Mouse (Mus musculus) kidney, postnatal 14 days (tissue): ENCODE results near the gene Sesn3.
"Not testable (repeated sequence)": the region's sequence is repeated elsewhere in the genome, so short reads cannot be mapped to it uniquely, and the experiment has no call there.

ENCODE experiments used
- DNase-seq: peaks from one replicate; pipeline ENCODE4 v3.0.0; 2022; ENCODE audit warnings: mixed read lengths

Sesn3 gene

GRCm38 (mm10) chr9:14274986-14275720 lies at the start of gene Sesn3:
Sesn3 (plus strand) TSS chr9:14275067.
- DNase-seq = peak; percentile 81

DNA sequence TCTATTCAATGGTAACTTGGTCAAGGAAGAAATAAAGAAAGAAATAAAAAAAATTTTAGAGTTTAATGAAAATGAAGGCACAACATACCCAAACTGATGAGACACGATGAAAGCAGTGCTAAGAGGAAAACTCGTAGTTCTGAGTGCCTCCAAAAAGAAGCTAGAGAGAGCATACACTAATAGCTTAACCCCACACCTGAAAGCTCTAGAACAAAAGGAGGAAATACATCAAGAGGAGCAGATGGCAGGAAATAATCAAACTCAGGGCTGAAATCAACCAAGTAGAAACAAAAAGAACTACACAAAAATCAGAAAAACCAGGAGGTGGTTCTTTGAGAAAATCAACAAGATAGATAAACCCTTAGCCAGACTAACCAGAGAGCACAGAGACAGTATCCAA lies 47.8 kb upstream of the Sesn3 start:
- DNase-seq = not testable (repeated sequence)

GRCm38 (mm10) chr9:14233702-14234373 lies 41.0 kb upstream of the Sesn3 start:
- DNase-seq = peak; percentile 60

GRCm38 (mm10) chr9:14235286-14235685 lies 39.6 kb upstream of the Sesn3 start:
- DNase-seq = no peak

GRCm38 (mm10) chr9:14241003-14241402 lies 33.9 kb upstream of the Sesn3 start:
- not testable (repeated sequence) for DNase-seq

DNA sequence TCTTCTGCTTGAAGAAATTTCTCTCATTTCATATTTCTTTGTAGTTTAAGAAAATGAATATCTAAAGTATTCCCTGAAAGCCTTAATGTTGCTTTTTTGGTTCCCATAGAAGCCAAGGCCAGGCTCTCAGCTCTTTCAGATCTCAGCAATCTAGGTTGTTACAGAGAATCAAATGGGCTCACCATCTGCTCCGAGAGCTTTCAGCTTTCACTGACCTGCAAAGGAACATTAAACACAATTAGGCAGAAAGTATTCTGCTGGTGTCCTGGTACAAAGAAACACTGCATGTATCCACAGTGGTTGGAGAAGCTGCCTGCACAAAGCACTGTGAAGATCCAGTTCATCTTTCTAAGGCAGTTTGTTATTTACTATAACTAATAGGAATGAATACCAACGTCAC lies 32.6 kb upstream of the Sesn3 start:
- no peak for DNase-seq

DNA sequence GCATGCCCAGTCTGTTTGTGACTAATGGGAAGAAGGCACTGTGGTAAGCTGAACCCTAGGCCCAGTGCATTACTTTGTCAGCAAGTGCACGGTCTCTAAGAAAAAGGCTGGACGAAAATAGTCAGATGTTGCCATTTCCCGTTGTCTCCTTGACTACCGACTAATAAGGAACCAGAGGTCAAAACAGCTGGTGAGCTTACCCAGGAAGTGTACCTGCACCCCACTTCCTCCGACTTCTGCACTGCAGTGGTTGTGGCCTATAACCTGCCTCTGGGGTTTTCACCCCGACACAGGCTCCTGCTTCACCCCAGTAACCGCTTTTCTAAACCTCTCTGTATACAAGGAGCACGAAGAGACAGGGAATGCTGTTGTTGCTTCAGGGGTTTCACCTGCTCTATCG lies 30.3 kb upstream of the Sesn3 start:
- no peak for DNase-seq

DNA sequence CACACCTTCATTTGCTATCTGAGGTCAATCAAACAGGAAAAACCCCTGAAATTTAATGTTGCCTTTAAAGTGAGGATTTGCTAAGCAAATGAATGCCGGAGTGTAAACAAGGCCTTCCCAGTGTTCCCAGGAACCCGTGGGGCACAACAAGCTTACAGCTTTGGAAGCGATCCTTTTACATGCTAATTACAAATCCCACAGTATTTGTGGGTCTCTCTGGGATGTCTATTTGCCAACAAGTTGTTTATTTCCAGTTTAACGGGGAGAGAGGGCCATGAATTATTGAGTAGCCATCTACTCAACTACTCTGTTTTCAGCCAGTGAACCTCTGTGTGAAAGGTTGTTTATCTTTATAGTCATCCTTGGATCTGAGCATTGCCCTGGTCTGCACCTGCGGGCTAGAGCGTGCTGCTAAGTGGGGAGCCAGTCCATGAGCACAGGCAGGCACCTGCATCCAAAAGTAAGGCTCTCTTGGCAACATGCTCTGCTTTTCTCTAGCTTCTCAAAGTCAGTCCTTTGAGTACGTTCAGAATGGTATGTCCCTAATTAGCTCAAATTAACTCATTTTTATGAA lies 29.8 kb upstream of the Sesn3 start:
- DNase-seq = no peak

GRCm38 (mm10) chr9:14246016-14246799 lies 28.7 kb upstream of the Sesn3 start:
- peak; percentile 72 for DNase-seq

GRCm38 (mm10) chr9:14247480-14248208 lies 27.2 kb upstream of the Sesn3 start:
- DNase-seq = no peak

DNA sequence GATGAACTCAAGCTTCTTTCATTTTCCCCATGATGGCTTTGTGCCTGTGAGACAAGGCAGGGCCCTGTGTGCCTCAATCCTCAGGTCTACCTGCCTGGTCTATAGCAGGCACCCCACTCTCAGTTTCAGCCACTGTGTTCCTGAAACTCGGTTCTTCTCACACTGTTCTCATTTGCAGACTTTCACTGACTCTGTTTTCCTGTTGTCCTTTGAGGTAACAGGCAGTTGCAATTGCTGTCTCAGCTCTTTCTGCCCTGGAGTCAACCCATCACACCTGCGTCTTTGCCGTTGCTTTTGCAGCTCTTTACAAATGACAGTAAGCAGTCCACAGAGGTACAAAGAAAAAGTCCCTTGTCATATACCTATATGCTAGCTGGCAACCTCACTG lies 26.7 kb upstream of the Sesn3 start:
- no peak for DNase-seq

- DNase-seq = peak; percentile 12
Observed at GRCm38 (mm10) chr9:14261150-14261549, 13.7 kb upstream of the Sesn3 start.

- DNase-seq = no peak
Observed at GRCm38 (mm10) chr9:14262568-14262972, 12.3 kb upstream of the Sesn3 start.

- no peak for DNase-seq
Observed at GRCm38 (mm10) chr9:14266470-14266869, 8.4 kb upstream of the Sesn3 start.

DNA sequence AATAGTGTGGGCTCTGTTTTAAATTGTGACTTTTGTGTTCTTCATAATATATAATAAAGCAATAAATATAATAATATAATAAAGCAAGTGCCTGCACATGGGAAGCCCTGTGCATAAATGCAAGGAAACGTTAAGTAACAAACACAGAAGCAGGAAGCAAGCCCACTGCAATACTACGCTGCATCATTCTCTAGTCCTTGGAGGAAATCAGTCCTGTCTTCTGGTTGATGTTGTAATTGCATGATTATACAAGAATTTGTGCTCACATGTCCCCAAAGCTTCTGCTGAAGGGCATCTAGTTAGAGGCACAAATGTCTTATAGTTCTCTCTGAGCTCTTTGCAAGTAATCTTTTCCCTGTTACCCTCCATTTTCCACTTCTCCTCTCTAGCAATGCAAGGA lies 6.3 kb upstream of the Sesn3 start:
- no peak for DNase-seq

GRCm38 (mm10) chr9:14272921-14273320 lies 1.9 kb upstream of the Sesn3 start:
- DNase-seq = no peak

DNA sequence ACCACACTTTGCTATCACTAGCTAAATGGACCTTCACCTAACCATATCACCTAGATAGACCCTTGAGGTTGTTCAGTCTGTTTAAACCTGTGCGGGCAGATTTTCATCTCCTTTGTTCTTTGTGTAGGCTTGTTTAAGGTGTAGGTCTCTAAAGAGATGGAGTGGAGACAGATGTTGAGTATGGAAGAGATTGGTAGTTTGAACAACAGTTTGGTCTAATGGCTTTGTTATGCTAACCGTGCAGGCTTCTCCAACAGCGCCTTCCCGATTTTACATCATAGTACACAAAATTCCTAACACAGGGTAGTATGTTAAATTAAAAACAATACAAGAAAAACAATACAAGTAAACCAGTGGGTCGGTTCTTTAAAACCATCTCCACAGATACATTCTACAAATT lies 281 bp upstream of the Sesn3 start:
- no peak for DNase-seq

DNA sequence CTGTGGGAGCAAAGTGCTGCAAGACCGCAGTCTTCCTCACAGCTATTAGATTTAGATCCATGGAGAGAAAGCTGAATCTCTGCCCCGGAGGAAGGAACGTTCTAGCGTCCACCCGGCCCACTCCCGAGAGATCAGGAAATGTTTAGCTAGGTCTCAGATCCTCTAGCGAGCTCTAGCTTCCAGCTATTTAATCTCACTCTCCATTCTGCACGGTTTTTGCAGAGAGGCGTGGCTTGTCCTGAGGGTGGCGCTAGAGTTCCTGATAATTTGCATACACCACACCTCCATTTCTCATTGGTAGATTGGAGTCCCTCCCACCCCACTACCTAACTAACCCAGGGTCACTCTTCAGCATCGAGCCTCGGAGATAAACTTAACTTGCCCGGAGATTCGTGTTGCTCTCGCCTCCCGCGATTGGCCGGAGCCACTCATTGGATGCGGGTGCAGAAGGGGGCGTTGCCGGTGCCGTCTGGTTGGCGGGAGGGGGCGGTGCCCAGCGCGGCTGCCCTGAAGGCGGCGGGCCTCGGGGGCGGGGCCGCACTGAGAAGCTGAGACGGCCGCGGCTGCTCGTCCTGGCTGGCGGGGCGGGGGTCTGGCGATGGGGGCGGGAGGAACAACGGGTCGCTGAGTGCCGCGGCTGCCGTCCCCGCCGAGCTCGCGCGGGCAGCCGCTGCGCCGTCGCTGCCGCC lies 1.1 kb downstream of the Sesn3 start:
- peak; percentile 99 for DNase-seq

- peak; percentile 33 for DNase-seq
Observed at GRCm38 (mm10) chr9:14276481-14277287, 1.8 kb downstream of the Sesn3 start.

GRCm38 (mm10) chr9:14277365-14277991 lies 2.6 kb downstream of the Sesn3 start:
- peak; percentile 24 for DNase-seq

GRCm38 (mm10) chr9:14280696-14281095 lies 5.8 kb downstream of the Sesn3 start:
- no peak for DNase-seq
